Mouse (Mus musculus) kidney, postnatal 25 days (tissue): Measurements from ENCODE around the gene Afap1l2.
A peak's percentile ranks its signal among the peaks of the same experiment; 100 is the strongest.

Experiments
- DNase-seq, 2 experiments: peaks; one replicate each; pipeline ENCODE4 v3.0.0; 2021; ENCODE audit warnings: mixed read lengths in 2 of 2

Afap1l2 gene

DNA sequence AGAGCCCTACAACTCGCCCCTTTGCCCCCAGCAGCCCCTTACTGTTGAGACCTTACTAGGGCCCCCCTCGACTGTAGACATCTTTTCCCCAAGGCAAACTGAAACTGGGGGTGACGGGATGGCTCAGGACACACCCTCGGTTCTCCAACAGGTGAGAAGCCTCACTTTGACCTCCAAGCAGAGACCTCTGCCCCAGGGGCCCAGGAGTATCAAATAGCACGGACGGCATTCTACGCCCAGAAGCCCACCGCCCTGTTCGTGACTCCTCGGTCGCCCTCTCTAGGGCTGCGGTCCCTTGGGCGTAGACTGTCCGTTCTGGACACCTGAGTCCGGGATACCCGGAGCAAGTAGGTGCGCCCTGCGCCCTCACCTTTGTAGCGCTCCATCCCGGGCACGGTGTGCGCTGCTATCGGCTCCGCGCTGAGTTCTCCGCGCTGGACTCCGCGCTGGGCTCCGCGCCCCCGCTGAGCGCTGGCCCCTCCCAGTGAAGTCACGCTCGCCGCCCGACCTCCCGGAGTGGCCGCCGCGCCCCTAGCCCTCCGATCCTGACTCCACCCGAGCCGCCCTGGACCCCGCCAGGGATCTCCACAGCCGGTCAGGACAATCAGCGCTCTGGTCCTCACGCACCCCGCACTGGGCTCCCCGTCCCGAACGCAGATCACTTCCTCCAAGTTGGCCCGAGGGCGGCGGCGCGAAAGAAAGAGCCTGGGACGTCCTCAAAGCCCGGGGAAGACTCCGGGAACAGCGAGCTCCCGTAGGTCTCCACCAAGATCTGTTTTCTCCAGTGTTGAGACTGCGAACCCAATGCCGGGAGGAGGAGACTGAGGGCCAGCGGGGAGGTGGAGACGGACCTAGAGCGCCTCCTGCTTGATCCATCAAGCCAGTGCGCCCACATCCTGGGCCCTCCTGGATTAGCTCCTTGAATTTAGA, at the start of gene Afap1l2:
TSS of gene Afap1l2 (minus strand) at position 448 of the 930 bp plus-strand sequence.
- DNase-seq: peak; percentile 86 to 89

DNA sequence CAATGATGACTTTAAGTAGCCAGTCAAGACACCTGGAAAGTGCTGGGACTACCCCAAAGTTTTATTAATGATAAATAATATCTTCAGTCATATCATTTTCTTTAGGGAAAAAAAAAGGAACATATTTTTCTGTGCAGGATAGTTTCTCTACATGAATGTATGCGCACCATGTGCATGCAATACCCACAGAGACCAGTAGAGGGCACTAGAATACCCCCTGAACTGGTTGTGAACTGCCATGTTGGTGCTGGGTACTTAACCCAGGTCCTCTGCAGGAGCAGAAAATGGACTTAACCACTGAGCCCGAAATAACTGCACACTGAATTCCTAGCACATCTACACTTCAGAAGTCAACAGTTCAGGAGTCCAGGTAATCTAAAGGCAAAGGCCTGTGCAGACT, 49.5 kb upstream of the Afap1l2 start:
- DNase-seq: no peak

DNA sequence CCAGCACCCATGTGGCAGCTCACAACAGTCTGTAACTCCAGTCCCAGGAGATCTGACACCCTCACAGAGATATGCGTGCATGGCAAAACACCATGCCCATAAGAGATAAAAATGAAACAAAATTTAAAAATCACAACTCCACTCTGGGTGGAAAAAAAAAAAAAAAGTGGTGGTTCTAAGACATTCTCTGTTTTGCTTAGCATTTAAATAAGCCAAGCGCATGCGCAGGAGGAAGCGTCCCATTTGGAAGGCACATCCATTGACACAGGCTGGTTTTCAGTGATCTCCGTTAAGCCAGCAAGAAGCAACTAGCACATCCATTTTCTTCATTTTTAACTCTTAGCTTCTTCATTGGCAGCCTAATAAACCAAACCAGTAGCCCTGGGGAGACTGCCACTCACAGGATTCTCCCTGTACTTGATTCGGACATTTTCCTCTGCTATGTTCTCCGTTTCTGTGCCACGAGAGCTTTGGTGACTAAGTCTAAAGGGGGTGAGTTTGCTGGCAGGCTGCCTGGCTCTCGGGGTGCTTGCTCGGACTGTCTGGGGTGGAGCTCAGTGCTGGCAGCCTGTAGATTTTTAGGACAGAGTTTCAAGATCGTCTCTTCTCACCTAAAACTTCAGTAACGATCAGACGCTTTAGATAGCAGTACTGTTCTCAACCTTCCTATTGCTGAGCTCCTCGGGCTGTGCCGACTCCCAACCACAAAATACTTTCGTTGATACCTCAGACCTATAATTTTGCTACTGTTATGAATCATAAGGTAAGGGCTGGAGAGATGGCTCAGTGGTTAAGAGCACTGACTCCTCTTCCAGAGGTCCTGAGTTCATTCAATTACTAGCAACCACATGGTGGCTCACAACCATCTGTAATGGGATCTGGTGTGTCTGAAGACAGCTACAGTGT, 47.4 kb upstream of the Afap1l2 start:
- no peak for DNase-seq

DNA sequence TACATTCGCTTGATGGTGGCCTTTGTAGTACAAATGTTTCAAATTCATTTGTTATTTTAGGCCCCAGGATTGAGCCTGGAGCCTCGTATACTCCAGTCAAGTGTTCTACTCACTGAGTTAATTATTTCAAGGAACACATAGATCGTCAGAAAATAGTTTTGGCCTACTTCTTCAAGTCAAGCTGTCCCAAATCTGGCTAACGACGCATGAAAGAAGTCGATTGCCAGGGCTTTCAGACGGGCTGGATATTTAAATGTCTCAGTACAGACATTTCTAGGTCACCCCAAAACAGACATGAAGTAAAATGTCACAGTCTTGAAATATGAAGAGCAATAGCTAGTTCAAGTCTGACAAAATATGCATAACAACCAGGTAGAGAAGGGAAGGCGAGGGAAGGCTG, 44.9 kb upstream of the Afap1l2 start:
- DNase-seq: no peak

DNA sequence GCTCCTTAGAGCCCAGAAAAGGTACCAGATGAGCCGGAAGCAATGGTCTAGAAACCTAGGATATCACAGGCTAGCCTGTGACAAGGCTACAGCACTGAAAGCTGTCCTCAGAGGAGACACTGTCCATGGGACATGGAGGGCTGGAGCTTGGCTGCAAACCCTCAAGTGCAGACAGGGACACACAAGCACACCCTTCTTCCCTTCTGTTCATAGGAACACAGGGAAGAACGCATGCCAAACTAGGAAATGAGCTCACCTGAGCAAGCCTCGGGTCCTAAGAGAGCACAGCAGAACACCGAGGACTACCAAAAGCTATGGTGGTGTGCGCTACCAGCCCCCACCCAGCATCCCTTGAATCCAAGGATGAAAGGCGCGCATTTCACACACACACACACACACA, 44.0 kb upstream of the Afap1l2 start:
- DNase-seq: no peak

DNA sequence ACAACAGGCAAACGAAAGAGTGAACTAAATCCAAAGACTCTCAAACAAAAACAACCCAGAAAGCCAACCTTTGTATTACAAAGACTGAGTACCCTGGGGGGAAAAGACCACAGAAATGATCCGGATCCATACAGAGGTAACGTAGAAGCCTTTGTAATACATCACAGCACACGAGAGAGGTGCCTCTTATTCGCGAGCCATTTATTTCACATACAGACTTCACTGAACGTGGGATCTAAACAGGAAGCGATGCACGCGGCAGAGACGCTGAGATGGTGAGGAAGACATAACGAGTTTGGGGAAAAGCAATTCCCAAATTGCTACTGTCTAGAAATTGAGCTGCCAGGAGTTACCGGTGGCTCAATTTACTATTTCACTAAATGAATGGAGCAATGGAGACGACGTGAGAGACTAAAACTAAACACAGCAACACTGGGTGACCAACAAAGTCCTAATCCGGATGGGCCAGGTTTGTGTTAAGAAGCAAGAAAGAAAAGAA, 41.6 kb upstream of the Afap1l2 start:
- DNase-seq: no peak

DNA sequence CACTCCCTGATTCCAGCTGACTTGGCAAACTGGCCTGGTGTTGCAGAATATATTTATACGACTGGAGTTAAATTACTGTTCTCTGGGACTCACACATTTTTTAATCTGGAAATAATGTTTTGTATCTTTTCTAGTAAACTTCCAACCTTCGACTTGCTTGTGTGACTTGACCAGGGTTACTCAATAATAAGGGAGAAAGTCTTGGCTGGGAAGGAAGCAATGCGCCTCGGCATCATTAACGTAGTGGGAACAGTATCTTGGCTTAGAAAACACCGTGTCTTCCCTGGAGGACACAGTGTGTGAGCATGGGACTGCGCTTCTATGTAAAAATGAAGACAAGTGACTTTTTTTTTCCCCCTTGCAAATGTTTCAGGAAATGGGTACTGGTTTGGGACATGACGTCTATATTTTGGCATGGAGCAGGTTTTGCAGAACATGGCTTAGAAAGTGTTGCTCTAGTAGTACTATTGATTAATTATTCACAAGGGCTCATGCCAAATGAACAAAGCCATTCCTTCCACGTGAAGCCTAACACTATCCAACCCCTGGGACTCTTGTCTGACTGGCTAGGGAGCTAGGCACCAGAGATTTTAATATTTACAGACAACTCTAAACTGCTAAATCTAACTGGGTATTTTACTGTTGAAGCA, 39.8 kb upstream of the Afap1l2 start:
- no peak for DNase-seq

DNA sequence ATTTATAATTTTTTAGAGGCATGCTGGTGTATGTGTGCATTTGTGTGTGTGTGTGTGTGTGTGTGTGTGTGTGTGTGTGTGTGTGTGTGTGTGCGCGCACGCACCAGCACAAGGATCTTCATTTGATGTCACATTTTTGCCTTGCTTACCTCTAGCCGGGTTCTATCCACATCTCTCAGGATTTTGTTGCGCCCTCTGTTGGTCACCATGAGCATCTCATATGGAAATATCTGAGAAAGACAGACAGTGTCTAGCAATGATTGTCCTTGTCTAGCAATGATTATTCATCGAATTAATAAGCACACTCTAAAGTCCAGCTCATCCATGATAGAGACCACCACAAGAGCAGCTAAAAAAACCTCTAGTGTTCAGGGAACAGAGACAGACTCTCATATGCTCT, 31.2 kb upstream of the Afap1l2 start:
- peak in 1 of 2 experiments; percentile 43 for DNase-seq

DNA sequence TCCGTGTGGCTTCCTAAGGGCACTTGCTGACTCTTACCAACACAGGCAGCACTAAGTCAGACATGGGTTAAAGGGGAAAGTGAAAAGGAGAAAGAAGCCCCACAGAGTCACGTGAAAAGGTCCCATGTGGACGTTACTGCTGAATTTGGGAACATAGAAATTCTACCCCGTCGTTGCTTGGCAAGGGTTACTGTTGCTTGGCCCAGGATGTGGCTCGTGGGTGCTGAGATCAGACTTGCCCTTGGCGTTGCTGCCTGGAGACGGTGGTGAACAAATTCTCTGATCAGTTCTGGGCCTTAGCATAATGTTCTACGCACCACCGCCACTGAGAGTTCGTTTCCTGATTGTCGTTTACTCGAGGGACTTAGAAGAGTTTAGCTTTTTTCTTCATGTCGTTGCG, 28.8 kb upstream of the Afap1l2 start:
- no peak for DNase-seq

DNA sequence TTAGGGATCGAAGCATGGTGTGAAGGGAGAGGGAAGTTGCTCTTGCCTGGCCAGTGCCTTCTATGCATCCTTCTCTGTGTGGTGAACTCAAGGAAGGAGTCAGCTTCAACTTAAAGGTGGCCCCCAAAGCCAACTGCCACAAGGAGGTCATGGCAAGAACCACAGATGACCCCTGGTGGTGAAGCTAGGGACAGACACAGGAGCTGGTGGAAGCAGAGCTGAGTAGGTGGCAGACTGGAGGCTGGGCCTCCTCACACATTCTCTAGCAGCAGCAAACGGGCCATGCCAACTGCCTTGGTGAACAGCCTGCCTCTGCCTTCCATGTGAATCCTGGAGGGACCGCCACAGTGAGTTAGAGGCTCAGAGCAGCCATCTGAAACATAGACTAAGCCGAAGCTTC, 23.6 kb upstream of the Afap1l2 start:
- peak; percentile 82 to 85 for DNase-seq

DNA sequence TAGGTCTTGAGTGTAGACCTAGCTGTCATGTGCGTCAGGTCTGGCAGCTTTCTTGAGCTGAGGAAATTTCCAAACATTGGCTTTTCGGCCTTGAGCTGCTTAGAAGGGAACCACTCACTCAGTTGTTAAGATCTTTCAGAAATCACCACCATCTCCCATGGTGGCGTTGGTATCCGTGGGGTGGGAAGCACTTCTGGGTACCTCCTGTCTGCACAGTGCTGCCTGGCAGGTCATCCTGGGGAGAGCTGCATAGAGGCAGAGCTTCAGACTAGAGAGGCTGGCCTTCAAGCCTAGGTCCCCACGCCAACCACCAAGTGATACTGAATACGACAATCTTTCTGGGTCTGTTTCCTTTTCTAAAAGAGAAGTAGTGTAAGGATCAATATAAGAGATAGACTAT, 21.4 kb upstream of the Afap1l2 start:
- DNase-seq: no peak

DNA sequence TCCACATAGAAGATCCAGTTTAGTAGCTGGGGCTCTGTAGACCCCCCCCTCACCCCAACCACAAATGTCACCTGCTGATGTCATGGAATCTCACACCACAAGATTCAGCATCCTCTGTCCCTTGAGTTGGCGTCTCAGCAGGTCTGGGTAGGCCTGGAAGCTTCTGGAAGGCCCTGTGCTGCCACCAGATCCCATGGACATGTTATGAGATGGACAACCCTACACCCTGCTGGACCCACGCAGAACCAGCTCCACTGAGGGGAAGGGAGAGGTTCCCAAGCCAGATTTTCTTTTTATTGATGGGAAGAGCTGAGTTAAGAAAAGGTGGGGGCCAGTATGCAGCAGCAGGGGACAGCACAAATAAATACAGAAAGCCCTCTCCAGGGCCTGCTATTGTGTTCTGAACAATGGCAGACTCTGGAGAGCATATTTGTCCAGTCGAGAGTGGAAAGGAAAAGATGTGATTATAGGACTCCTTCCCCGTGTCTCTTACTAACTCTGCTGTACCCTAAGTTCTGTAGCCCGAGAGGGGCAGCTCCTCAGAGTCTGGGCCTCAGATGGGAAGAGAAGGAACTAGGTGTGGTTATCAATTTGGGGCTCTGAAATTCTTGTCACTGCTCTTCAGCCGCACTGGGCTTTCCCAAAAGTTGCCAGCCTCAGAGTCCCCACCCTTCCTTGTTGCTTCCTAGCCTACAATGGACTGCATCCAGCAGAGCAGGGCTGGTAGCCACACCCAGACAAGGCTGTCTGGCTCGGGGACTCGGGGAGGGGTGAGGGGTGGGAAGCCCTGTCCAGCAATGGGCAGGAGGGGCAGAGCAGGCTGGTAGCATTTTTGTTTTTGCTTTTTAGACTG, 20.5 kb upstream of the Afap1l2 start:
- DNase-seq: peak; percentile 37 to 71

DNA sequence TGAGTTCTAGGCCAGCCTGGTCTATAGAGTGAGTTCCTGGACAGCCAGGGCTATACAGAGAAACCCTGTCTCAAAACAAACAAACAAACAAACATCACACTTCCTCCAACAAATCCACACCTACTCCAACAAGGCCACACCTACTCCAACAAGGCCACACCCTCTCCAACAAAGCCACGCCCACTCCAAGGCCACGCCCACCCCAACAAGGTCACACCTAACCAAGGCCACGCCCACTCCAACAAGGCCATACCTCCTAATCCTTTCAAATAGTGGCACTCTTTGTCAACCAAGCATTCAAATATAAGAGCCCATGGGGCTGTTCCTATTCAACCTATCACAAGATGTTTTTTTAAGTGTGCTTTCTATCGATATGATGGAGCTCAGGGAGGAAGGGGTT, 18.5 kb upstream of the Afap1l2 start:
- no peak for DNase-seq

DNA sequence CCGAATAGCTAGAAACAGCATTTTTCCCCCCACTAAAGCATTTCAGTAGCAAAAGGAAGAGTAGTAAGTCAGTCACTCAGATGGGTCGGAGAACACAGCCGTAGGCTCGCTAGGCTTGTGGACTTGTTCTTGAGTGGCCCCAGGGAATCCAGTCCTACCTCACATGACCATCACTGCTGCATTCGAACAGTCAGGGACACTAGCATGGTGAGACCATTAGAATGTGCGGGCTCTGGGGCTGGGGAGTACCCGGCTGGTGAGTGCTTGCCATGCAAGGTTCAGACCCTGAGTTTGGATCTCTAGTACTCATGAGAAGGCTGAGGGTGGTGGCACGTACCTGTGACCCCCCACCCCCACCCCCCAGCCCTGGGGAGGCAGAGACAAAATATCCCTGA, 9.8 kb upstream of the Afap1l2 start:
- no peak for DNase-seq

DNA sequence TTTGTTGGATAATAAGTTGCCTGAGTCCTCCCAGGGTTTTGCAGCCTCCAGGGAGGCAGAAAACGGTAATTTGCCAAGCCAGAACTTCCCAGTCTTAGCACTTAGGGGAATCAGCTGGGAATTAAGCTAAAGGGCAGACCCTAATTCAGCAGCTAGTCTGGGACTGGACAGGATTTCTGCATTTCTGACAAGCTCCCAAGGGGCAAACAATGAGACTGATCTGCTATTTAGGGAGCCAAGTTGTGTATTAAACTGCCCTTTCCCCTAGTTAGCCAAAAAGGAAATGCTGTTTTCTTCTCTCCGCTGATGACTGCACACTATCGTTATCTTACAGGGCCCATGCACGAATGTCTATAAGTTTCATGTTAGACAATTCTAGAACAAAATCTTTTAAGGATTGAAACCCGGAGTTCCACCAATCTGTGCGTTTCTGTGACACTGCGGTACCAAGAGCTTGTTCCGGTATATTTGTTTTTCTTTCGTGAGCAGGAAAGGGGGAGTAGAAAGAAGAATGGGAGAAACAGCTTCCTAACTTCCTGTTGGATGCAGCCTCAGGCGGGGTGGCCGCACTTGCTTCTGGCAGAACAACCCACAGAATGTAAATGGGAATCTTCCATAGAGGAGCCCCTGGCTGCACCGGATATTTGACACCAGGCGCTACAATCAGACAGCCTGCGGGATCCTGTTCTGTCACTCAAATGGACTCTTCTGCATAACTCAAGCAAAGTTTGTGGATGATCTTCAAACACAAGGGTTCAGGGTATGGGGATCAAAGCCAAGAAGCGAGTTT, 9.2 kb upstream of the Afap1l2 start:
- DNase-seq: no peak

DNA sequence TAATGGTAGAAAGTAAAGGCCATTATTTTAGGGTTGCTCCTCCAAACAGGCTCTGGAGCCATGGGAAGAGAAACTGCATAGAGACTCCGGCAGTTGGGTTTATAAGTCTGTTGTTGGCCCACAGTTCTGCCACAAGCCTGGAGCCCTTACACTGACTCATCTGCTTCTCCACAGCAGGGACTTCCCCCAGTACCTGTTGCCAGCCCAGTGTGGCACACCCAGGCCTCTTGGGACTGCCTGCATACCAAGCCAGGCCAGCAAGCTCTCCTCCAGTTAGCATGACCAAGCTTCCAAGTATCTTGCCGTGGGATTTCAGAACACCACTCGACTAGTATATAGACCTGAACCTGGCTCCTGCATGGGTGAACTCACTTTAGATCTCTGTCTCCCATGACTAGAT, 6.8 kb upstream of the Afap1l2 start:
- no peak for DNase-seq

DNA sequence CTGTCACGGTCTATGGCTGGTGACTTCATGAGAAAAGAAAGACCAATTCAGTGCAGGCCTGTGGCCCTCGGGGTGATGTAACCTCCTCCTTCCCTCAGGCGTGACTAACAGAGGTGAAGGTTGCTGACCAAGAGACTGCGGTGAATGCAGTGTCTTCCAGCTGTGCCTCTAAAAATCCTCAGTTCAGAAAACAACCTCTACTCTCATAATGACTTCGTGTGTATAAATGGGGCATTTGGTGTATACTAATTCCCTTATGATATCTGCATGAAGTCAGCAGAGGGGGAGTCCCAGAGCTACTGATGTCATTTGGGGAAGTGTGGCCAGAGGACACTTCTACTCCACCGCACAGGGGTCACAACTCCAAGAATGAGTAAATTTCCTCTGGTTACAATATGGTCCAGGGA, 5.2 kb upstream of the Afap1l2 start:
- DNase-seq: peak; percentile 54 to 85

DNA sequence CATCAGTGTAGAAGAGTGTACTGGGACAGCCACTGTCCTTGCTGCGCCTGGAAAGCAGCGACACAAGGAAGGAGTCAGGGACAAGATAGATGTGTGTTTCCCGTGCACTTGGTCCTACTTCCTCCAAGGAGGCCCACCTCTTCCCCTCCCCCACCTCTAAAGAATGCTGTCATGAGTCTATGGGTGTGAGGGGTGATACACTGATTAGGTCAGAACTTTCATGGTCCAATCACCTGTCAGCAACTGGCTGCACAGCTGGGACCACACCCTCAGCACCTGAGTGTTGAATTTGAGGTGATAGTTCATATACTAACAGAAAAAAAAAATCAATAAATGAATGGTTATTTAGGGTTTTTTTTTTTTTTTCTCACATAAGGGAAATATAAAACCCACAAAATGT, 4.0 kb upstream of the Afap1l2 start:
- no peak for DNase-seq

DNA sequence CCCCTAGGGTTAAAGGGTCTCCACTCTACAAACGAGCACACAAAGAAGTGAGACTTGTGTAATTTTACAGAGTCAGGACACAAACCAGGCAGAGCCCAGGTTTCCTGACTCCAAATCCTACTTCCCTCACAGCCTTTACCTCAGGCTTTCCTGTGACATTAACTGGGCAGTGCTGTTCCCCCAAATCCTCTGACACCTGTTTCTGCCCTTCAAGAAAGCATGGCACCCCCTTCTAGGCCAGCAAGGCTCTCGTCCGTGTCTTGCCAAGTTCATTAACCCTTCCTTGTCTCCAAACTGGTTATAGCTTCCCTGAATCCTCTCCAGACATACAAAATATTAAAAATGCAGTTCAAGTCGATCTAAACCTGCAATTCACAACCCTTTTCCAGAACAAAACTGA, 2.0 kb upstream of the Afap1l2 start:
- DNase-seq: no peak

DNA sequence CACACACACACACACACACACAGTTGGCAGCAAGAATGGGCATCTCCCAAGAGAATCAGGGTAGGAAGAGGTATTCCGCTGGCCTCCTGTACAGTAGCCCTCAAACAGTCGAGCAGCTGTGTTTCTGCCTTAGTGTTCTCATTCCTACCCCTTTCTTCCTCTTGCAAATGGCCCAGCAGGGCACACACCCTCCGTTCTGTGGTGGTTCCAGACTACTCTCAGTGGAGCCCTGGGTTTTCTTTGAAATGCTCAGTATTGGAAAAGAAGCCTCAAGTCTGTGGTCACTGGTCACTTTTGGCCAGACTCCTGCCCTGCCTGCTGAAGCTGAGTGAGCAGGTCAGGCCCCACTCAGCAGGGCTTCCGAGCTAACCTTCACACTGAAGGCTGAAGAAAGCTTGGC, 1.6 kb upstream of the Afap1l2 start:
- no peak for DNase-seq

DNA sequence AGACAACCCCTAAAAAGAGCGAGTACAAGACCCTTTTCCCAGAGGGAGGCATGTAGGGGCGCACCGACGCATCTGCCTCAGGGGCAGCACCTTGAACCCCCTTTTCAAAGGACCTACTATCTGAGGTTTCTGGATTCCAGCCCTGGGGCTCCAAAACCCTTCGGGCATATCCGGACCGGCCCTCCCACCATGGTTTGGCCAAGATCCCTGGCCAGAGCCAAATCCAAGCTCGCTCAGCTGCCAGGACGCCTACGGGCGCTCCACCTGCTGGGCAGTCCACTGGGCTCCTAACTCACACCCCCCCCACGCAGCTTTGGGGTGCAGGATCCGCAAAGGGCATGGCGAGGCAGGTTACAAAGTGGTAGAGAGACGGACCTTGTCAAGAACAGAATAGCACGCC, 737 bp downstream of the Afap1l2 start:
- DNase-seq: peak; percentile 85 to 92
